Mouse (Mus musculus) thymus, adult 2 months (tissue): Measurements from ENCODE around the gene Tenm4. TPM values are rescaled to one million over a fixed set of nuclear protein-coding genes. Genes with fewer than 3 reads are reported as not detected.

Experiments used
- DNase-seq: peaks from one replicate; pipeline ENCODE4 v3.0.0; 2021
- H3K27ac ChIP-seq: fragments of 200-500 bp; 2 replicates; pipeline ENCODE4 v1.5.1; 2012; ENCODE audit warnings: low read length, control low read depth; ENCODE audit not compliant: control insufficient read depth, insufficient read depth
- H3K27me3 ChIP-seq: fragments of 200-500 bp; 2 replicates; pipeline ENCODE4 v1.6.1; 2012; ENCODE audit warnings: mild to moderate bottlenecking, low read length, moderate library complexity, mixed read lengths; ENCODE audit not compliant: control insufficient read depth, insufficient read depth
- H3K36me3 ChIP-seq: fragments of 200-500 bp; 2 replicates; pipeline ENCODE4 v1.6.1; 2012; ENCODE audit warnings: mild to moderate bottlenecking, low read length, moderate library complexity; ENCODE audit not compliant: control insufficient read depth, insufficient read depth
- H3K4me1 ChIP-seq: fragments of 200-500 bp; replicated peaks from 2 replicates; pipeline ENCODE4 v1.6.1; 2012; ENCODE audit warnings: low read length; ENCODE audit not compliant: control insufficient read depth, insufficient read depth
- H3K4me3 ChIP-seq: fragments of 200-500 bp; 2 replicates; pipeline ENCODE4 v1.5.1; 2012; ENCODE audit warnings: mild to moderate bottlenecking, low read length, control low read depth, moderate library complexity; ENCODE audit not compliant: control insufficient read depth, insufficient read depth
- CTCF ChIP-seq: fragments of 200-500 bp; IDR thresholded peaks from 2 replicates; pipeline ENCODE4 v1.5.1; 2012; ENCODE audit warnings: mild to moderate bottlenecking, control low read depth, low read length, moderate library complexity, borderline replicate concordance; ENCODE audit not compliant: control insufficient read depth, poor library complexity, insufficient read depth; ENCODE audit errors: extremely low read depth
- POLR2A ChIP-seq: fragments of 200-500 bp; IDR thresholded peaks from 2 replicates; pipeline ENCODE4 v1.6.1; 2012; ENCODE audit warnings: mild to moderate bottlenecking, low read length, control low read depth, moderate library complexity; ENCODE audit not compliant: control insufficient read depth, poor library complexity, insufficient read depth; ENCODE audit errors: extremely low read depth
- WGBS: fragments of 180-500 bp; shearing (Covaris S2); methylation state at CpG from one replicate; pipeline ENCODE4 v1.1.7; 2018; 5-methylcytosine and 5-hydroxymethylcytosine counted together
- polyA plus RNA-seq: library from polyadenylated mRNA; depleted of rRNA; stranded (reverse); fragments of >200 nt; gene quantifications from 2 replicates; pipeline ENCODE4 v1.2.3, GENCODE M21; 2012

Tenm4 gene
- polyA plus RNA-seq, 1 experiment, result 2.7 TPM

DNA sequence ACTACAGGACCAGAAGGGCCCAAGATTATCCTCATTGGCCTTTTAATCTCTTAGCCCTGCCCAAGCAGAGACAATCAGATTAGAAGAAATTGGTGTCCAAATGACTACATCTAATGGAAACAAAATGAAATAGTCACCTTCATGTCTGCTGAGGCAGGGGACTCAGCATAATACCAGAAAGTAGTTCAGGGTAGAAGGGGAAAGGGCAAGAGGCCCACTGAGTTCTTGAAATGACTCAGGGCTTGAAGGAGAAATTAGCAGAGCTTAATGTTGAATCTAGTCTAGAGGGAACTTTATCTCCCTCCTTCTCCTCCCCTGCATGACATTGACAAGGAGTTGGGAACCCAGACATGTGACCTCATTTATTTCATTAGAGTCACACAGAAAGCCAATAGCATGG, 643.5 kb downstream of the Tenm4 start:
- no peaks in the 10 kb centered on the region for H3K4me1 ChIP-seq
- no peak overlapping the region for H3K4me3 ChIP-seq
- no peaks in the 10 kb centered on the region for H3K27me3 ChIP-seq
- no peaks in the 10 kb centered on the region for H3K36me3 ChIP-seq
- TF ChIP-seq POLR2A, result no peak
- H3K27ac ChIP-seq, result no peak overlapping the region
- DNase-seq, result no peak

DNA sequence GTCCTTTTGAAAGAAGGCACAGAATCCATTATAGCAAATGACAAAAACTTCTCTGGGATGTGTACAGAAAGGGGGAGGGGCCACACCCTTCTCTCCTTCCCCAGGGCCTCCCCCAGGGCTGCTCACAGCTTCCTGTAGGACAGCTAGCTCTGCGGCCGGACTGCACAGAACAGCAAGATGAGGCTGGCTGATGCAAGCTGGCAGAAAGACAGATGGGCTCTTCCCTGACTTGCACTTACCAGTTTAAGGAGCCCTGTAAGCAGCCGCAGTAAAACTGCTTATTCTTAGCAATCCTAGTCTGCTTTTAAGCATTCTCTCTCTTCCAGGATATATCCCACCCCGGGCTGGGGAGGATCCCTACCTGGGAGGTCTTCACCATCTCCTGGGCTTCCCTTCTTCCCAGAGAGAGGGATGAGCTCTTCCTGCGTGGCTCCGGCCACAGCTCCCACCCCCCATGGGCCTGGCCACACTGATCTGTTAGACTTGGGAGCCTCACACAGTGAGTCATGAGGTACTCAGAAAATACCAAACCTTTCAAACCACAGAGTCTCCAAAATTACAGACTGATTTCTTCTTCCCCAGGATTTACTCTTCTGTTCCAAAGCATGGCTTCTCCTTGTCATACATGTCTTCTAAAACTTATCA, 646.1 kb downstream of the Tenm4 start:
- DNase-seq, result no peak
- Histone ChIP-seq H3K27me3 (no peaks in the 10 kb centered on the region), H3K4me1 (no peaks in the 10 kb centered on the region), H3K4me3 (no peak overlapping the region), H3K36me3 (no peaks in the 10 kb centered on the region), H3K27ac (no peak overlapping the region)
- TF ChIP-seq POLR2A (no peak), CTCF (no peak)
- WGBS, result 71% methylated on average over 6 of the region's 6 CpGs

DNA sequence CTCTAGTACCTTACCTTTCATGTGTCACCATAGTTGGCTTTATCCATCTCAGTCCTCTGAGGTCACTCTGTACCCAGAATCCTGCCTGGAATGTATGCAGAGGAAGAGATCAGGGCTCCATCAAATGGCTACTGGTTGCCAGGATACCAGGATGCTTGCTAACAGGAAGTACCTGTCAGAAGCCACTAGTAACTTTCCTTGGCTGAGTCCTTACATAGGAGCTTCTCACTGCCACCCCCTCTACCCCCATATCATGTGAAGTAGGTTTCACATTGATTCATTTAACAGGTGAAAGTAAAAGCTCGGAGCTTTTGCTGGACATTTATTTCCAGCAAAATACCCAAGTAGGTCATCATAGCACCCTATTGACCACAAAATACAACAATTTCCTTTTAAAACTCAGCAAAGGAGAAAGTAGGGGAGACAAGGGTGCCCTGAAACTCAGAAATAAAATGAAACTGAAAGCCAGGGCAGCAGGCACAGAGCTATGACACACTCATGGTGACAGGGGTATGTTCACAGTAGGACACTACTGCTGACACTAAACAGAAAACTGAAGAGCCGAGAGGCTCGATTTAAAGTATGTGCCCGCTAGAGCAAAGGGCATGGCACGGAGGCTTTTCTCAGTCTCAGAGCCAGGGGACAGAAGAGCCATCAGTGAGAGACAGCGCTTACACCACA, 647.3 kb downstream of the Tenm4 start:
- WGBS, result 81% methylated on average over 6 of the region's 6 CpGs
- no peak overlapping the region for H3K27ac ChIP-seq
- DNase-seq, result no peak
- no peak overlapping the region for H3K4me3 ChIP-seq
- TF ChIP-seq CTCF (no peak), POLR2A (no peak)
- no peaks in the 10 kb centered on the region for H3K27me3 ChIP-seq
- no peaks in the 10 kb centered on the region for H3K4me1 ChIP-seq
- H3K36me3 ChIP-seq, result no peaks in the 10 kb centered on the region

DNA sequence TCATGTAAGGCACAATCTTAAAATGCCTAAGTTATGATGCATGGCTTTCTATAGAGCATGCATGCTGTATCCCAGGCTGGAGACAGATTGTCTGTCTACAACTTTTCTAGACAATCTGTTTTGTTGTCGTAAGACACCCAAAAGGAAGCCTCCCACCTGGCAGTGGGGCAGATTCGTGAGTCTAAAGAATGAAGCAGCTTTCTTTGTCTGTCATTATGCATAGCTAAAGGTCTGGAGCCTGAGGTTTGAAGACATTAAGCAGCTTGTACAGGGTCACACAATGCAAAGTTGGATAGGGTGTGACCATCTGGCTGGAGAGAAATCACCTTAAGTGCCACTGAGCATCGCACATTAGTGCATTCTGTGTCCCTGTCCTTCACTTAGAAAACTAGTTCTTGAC, 648.5 kb downstream of the Tenm4 start:
- Histone ChIP-seq H3K4me1 (no peaks in the 10 kb centered on the region), H3K27me3 (no peaks in the 10 kb centered on the region), H3K4me3 (no peak overlapping the region), H3K36me3 (no peaks in the 10 kb centered on the region), H3K27ac (no peak overlapping the region)
- no peak for DNase-seq
- TF ChIP-seq POLR2A (no peak), CTCF (no peak)
- whole genome bisulfite sequencing, result 96% methylated on average over 3 of the region's 3 CpGs

DNA sequence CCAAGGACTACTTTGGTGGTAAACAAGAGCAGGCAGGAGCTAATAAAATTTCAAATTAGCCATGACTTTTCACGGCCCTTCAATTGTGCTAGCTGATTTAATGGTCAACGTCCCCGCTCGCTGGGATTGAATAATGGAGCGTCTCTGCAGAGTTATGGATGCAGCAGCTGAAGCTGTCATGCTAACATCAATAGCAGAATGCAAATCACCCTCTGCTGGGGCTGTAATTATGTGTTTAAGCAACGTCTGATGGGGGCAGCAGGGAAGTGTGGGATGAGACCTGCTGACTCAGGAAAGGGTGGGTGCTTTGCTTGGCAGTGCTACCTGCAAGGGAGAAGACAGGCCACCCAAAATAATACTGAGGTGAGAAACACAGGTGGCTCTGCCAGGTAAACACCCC, 649.3 kb downstream of the Tenm4 start:
- Histone ChIP-seq H3K4me3 (no peak overlapping the region), H3K36me3 (no peaks in the 10 kb centered on the region), H3K4me1 (no peaks in the 10 kb centered on the region), H3K27ac (no peak overlapping the region), H3K27me3 (no peaks in the 10 kb centered on the region)
- TF ChIP-seq CTCF (no peak), POLR2A (no peak)
- WGBS, result 93% methylated on average over 6 of the region's 6 CpGs
- no peak for DNase-seq

DNA sequence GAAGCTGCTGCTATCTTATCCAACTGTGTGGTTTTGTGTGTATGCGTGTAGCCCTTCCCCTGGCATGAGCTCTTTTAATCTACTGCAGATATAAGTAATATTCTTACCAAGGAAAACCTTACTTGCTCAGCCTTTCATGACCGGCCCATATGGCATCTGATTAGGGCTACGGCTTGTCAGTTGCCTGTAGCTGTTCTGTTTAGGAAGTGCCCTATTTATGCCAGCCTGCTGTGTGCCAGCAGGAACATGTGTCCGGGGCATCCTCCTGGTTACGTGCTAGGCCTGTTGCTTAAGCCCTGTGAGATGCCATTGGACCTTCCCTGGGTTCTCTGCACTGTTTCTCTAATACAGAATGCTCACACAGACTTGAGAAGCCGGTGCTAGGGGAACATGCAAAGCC, 655.1 kb downstream of the Tenm4 start:
- Histone ChIP-seq H3K36me3 (no peaks in the 10 kb centered on the region), H3K27me3 (no peaks in the 10 kb centered on the region), H3K4me1 (no peaks in the 10 kb centered on the region), H3K27ac (no peak overlapping the region), H3K4me3 (no peak overlapping the region)
- TF ChIP-seq CTCF (no peak), POLR2A (no peak)
- 61% methylated on average over 6 of the region's 6 CpGs for WGBS
- no peak for DNase-seq

DNA sequence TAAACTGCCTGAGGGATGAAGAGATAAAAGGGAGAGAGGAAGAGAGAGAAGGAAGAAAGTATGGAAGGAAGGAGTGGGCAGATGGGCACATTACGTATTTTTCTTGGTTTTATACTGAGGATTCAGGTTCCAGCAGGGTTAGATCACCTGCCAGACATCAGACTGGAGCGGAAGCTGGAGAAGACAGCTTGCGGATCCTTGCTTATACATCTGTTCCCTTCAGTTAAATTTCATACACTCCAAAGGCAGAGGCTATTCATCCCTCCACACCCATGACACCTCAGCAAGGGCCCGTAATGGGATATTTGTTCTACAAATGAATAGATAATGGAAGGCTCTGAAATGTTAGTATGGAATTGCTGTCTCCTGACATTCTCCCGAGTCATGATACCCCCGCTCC, 655.6 kb downstream of the Tenm4 start:
- Histone ChIP-seq H3K36me3 (no peaks in the 10 kb centered on the region), H3K27ac (no peak overlapping the region), H3K4me3 (no peak overlapping the region), H3K4me1 (no peaks in the 10 kb centered on the region), H3K27me3 (no peaks in the 10 kb centered on the region)
- WGBS, result 99% methylated on average over 6 of the region's 6 CpGs
- TF ChIP-seq CTCF (no peak), POLR2A (no peak)
- no peak for DNase-seq

DNA sequence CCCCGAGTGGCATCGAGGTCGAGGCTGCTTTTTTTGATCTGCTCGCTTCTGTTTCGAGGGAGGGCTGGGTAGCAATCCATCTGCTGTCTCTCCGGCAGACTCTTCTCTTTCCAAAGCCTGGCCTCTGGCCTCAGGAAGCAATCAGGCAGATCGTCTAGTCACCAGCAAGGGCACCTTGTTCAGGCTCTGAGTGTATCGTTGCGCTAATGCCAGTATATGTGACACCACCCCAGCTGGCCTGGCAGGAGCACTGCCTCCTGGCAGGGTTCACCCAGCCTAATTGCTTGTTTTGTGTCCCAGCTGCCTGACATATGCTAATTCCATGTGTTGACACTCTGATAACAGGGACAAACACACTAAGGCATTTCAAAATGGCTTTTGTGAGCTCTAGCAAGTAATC, 661.5 kb downstream of the Tenm4 start:
- Histone ChIP-seq H3K27me3 (no peaks in the 10 kb centered on the region), H3K4me1 (no peaks in the 10 kb centered on the region), H3K36me3 (no peaks in the 10 kb centered on the region), H3K4me3 (no peak overlapping the region), H3K27ac (no peak overlapping the region)
- TF ChIP-seq POLR2A, result no peak
- no peak for TF ChIP-seq CTCF
- no peak for DNase-seq
- 85% methylated on average over 9 of the region's 9 CpGs for WGBS
